Mouse (Mus musculus): ENCODE measurements around the gene Slc22a5. TPM values are rescaled to one million over a fixed set of nuclear protein-coding genes. Genes with fewer than 3 reads are reported as not detected.

The Slc22a5 gene
- 1 to 10 TPM; 5.0 to 5.9 TPM for total RNA-seq (2023)

DNA sequence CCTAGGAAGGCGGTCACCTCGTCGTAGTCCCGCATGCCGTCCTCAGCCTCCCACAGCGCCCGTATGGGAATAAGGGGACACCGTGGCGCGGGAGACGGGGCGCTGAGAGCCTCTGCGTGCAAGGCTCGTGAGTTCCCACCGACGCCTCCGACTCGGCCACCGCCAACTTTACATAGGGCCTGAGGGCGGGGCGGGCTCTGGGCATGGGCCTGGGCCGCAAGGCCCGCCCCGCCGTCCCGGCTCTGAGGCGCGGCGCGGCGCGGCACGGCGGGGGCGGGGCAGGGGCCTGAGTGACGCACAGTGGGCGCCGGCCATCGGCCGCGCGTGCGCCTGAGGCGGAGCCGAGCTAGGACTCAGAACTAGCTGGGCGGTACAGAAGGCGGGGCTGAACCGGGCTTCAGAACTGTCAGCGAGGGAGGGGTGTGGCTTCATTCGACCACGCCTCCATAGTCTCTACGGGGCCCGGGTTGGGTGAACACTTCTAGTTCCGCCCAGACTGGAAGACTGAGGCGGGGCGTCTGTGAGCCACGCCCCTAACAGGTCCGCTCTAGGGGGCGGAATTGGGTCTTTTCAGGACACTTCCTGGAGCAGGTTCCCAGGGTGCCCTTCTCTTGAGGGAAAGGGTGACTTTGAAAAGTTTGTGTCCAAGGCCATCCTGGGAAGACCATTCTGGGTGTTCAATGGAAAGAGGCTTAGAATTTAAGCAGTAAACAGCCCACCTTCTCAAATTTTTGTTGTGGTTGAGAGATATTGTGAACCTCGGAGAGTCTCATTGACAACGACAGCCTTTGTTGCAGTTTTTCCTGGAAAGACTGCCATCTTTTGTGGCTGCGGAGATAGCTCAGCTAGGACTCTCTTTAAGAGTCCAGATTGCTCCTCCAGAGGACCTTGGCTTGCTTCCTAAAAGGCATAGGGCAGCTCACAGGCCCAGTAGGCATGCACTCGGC lies at the start of gene Slc22a5:
Slc22a5 (minus strand) TSS at position 156 of the 947 bp plus-strand sequence.

DNA sequence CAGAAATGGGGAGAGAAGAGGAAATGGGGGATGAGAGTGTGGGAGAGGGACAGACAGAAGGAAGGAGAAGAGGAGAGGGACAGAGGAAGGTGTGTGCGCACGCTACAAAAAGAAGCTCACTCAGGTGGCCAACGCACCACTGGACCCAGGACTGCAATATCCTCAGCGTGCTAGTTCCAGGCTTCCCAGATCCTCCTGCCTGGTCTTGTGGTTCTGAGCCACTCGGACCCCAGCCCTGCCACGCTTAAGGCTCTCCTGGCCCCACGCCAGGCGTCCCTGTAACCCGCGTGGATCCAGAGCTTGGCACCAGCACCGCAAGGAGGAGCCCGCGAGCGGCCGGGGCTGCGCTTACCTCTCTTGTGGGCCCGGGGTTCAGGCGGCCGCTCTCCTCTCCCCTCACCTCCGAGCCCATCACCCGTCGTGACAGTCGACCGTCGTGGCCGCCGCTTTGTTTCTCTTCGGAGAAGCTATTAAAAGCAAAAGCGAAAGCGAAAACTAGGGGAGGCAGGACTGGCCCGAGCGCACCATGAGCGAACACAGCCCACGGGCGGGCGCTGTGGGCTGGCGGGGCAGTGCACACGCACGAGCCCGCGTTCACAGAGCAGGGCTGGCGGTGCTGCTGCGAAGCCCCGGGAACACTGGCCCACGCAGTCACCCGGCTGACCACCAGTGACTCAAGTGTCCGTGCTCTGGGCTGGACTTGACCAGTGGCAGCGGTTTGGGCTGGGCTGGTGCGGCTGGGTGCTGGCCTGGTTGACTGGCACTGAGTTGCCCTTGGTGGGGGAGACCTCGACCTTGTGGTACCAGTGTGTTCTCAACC lies 32.5 kb downstream of the Slc22a5 start, which contains the start of gene Gm12216:
Gm12216 (minus strand) TSS at position 496 of the 820 bp plus-strand sequence.

Other genes with a start within 250 kb of the Slc22a5 start
- 10 to 100 TPM; 13.2 to 13.8 TPM for gene Rad50, start 184.3 kb downstream of the Slc22a5 start, total RNA-seq (2023)
- not detected for gene Il5, start 170.9 kb downstream of the Slc22a5 start, total RNA-seq (2023)
- 100 to 1,000 TPM; 131 to 161 TPM for gene Irf1, start 121.6 kb downstream of the Slc22a5 start, total RNA-seq (2023)
- not detected for gene Gm17334, start 118.5 kb downstream of the Slc22a5 start, total RNA-seq (2023)
- under 1 TPM; 0.42 to 0.90 TPM for gene Gm12216, start 32.4 kb downstream of the Slc22a5 start, total RNA-seq (2023)
- gene Slc22a21, start 88.7 kb upstream of the Slc22a5 start, total RNA-seq (2023) = 1 to 10 TPM in 1 of 2 experiments, under 1 TPM in 1; 0.95 to 2.2 TPM
- gene Slc22a4, start 136.4 kb upstream of the Slc22a5 start, total RNA-seq (2023) = 10 to 100 TPM; 18.4 to 21.2 TPM
- 1 to 10 TPM in 1 of 2 experiments, under 1 TPM in 1; 0.69 to 1.4 TPM for gene Pdlim4, start 177.4 kb upstream of the Slc22a5 start, total RNA-seq (2023)
- under 1 TPM in 1 of 2 experiments, not detected in 1; 0.84 TPM for gene P4ha2, start 208.4 kb upstream of the Slc22a5 start, total RNA-seq (2023)